20 mouse cellular contexts compared by ENCODE assay signal in genomic region chr4:86018928-86019327, GRCm38 (mm10).
"Had no signal": no experiment of that assay in that cellular context is flagged by ENCODE, and none has a peak within 500 bp of the region (broad histone marks: within the 10 kb centered on the region; RNA-seq: fewer than 3 reads in every experiment).

No protein-coding gene starts in this region.

- H3K4me3 ChIP-seq: heart, adult 2 months; heart, embryonic 13.5 days; heart, embryonic 15.5 days; hindbrain, embryonic 13.5 days; intestine, embryonic 15.5 days; layer of hippocampus, adult 2 months; left cerebral cortex, adult 2 months; limb, embryonic 10.5 days; limb, embryonic 12.5 days; liver, embryonic 13.5 days; liver, embryonic 15.5 days had no signal

- H3K27me3 ChIP-seq: heart, embryonic 13.5 days; heart, embryonic 15.5 days; hindbrain, embryonic 13.5 days; intestine, embryonic 15.5 days; limb, embryonic 12.5 days; liver, embryonic 13.5 days; liver, embryonic 15.5 days had no signal

- DNase-seq: gastrocnemius, postnatal 36 days; heart, adult 11 months; heart, adult 2 months; heart, postnatal 14 days; heart, postnatal 36 days; kidney, adult 18-20 months; kidney, adult 8-10 months; kidney, postnatal 10 days; kidney, postnatal 4 days; liver; liver, embryonic 13.5 days had no signal

- H3K36me3 ChIP-seq: heart, embryonic 13.5 days; heart, embryonic 15.5 days; hindbrain, embryonic 13.5 days; intestine, embryonic 15.5 days; limb, embryonic 10.5 days; limb, embryonic 12.5 days; liver, embryonic 13.5 days; liver, embryonic 15.5 days had no signal
